Mouse (Mus musculus): ENCODE measurements around the gene Uvrag. TPM values are rescaled to one million over a fixed set of nuclear protein-coding genes. Genes with fewer than 3 reads are reported as not detected.
A peak's percentile ranks its signal among the peaks of the same experiment; 100 is the strongest.

The Uvrag gene
- polyA plus RNA-seq, 2 experiments = 9.8 to 16.2 TPM

DNA sequence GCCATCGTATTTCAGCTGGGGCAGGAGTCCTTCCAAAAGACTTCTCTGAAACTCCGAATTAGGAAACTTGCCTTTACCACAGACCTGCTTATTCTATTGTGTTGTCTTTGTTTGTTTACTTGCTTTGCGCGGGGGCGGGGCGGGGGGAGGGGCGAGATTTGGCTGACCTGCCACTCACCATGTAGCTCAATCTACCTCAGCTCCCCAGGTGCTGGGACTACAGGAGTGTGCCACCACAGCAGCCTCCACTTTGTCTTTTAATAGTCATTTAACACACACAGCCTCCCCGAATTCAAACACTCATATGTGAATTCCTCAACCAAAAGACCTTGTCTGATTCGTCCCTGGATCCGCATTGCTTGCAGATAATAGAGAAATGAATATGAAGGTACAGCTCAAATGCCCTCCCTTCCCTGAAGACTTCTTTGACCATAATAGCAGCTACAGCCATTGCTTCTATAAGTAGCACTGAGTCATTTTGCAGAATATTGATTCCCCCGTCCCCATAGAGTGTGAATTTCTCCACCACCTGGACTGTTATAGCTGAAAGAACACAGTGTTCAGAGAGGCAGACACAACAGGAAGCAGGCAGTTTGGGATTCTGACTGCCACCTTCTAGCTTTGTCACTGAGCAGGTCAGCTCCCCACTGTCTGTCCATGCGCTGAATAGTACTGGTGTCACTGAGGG is 1.1 kb upstream of the Uvrag start:
- Histone ChIP-seq H3K9ac (ENCODE audit: low read depth, low read length, severe bottlenecking) (peak overlapping the region; percentile 12), H3K9me3 (ENCODE audit: control insufficient read depth, low read length) (no peaks in the 10 kb centered on the region), H3K4me2 (replicated peaks; ENCODE audit: low read depth, low read length, severe bottlenecking) (peak overlapping the region; percentile 75), H3K27ac (replicated peaks; ENCODE audit: low read depth, low read length) (no peak overlapping the region), H3K36me3 (ENCODE audit: control insufficient read depth, insufficient read depth, low read length) (no peaks in the 10 kb centered on the region), H3K27me3 (ENCODE audit: control insufficient read depth, insufficient read depth, low read length) (no peaks in the 10 kb centered on the region), H3K4me3 (replicated peaks; ENCODE audit: low read length) (peak overlapping the region; percentile 99), H3K4me1 (ENCODE audit: control insufficient read depth, insufficient read depth, low read length) (peaks cover 12% of the 10 kb centered on the region)
- no peak for TF ChIP-seq POLR2A (IDR thresholded peaks at IDR 0.05; ENCODE audit: borderline replicate concordance, extremely low read depth, insufficient read depth, insufficient read length)
- DNase-seq (ENCODE audit: low spot score) (no peak), ATAC-seq (ENCODE audit: low FRiP score, low read depth) (no peak)
- 35% methylated on average over 12 of the region's 12 CpGs for WGBS

DNA sequence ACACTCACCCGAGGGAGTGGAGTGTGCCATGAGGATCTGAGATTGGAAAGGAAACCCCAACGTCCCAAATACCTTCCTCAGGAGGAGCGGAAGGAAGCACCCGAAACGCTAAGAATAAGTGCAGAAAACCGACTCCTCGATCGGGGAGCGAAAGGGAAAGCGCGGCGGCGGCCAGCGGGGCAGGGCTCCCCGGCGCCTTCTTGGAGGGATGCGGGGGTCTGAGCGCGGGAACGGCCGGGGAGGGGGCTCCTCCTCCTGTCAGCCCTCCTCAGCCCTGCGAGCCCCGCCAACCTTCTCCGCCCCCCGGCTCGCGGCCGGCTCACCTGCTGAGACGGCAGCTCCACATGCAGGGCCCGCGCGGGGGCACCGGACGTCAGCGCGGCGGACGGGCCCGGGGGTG is 430 bp downstream of the Uvrag start:
- H3K4me1 ChIP-seq (ENCODE audit: control insufficient read depth, insufficient read depth, low read length) = peaks cover 12% of the 10 kb centered on the region
- H3K27me3 ChIP-seq (ENCODE audit: control insufficient read depth, insufficient read depth, low read length) = no peaks in the 10 kb centered on the region
- peak overlapping the region; percentile 83 for H3K9ac ChIP-seq (ENCODE audit: low read depth, low read length, severe bottlenecking)
- H3K4me3 ChIP-seq (replicated peaks; ENCODE audit: low read length) = peak overlapping the region; percentile 99
- no peaks in the 10 kb centered on the region for H3K36me3 ChIP-seq (ENCODE audit: control insufficient read depth, insufficient read depth, low read length)
- peak overlapping the region; percentile 85 for H3K4me2 ChIP-seq (replicated peaks; ENCODE audit: low read depth, low read length, severe bottlenecking)
- WGBS = 1% methylated on average over 14 of the region's 39 CpGs
- TF ChIP-seq POLR2A (IDR thresholded peaks at IDR 0.05; ENCODE audit: borderline replicate concordance, extremely low read depth, insufficient read depth, insufficient read length) = no peak
- H3K9me3 ChIP-seq (ENCODE audit: control insufficient read depth, low read length) = no peaks in the 10 kb centered on the region
- DNase-seq (ENCODE audit: low spot score) (no peak), ATAC-seq (ENCODE audit: low FRiP score, low read depth) (no peak; the same call in 1 of the 2 replicates)
- H3K27ac ChIP-seq (replicated peaks; ENCODE audit: low read depth, low read length) = peak overlapping the region; percentile 72

DNA sequence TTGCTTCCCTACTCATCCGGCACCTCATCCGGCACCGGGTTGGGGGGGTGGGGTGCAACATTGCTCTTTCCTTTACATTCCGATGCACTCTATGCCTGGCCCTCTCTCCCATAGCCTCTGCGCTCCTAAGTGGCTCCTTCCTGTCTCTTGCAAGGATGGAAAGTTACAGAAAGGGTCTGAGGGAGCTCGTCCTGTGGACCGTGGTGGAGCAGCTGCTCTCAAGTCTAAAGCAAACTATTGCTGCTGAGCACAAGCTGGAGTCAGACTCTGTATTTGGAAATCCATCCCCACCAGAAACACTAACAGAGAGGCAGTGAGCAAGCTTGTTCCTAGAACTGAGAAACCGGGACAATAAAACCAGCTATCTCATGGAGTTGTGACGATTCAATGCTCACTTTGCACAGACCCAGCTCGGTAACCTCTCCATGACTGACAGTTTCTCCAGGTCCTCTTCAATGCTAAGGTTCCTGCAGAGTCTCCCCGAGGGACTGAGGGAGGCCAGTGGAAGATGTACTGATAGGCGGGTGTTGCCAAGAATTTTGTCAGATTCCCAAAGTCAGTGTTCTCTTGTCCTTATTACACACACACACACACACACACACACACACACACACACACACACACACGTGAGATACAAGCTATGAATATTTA is 975 bp downstream of the Uvrag start:
- 1% methylated on average over 13 of the region's 13 CpGs for WGBS
- ATAC-seq (ENCODE audit: low FRiP score, low read depth) = no peak

DNA sequence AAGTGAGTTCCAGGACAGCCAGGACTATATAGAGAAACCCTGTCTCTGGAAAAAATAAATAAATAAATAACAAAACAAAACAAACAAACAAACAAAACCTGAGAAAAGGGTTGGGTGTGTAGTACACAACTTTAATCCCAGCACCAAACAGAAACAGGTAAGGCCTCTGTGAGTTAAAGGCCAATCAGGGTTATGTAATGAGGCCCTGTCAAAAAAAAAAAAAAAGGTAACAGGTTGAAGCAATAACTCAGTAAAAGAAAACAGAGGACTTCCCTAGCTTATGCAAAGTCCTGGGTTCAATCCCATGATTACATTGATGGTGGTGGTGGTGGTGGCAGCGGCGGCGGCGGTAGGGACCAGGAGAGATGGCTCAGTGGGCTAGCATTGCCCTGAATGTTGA is 3.4 kb downstream of the Uvrag start:
- Histone ChIP-seq H3K4me1 (ENCODE audit: control insufficient read depth, insufficient read depth, low read length) (peaks cover 12% of the 10 kb centered on the region), H3K4me2 (replicated peaks; ENCODE audit: low read depth, low read length, severe bottlenecking) (no peak overlapping the region), H3K4me3 (replicated peaks; ENCODE audit: low read length) (no peak overlapping the region), H3K9me3 (ENCODE audit: control insufficient read depth, low read length) (no peaks in the 10 kb centered on the region), H3K9ac (ENCODE audit: low read depth, low read length, severe bottlenecking) (no peak overlapping the region), H3K36me3 (ENCODE audit: control insufficient read depth, insufficient read depth, low read length) (no peaks in the 10 kb centered on the region), H3K27ac (replicated peaks; ENCODE audit: low read depth, low read length) (no peak overlapping the region), H3K27me3 (ENCODE audit: control insufficient read depth, insufficient read depth, low read length) (no peaks in the 10 kb centered on the region)
- ATAC-seq (ENCODE audit: low FRiP score, low read depth) (no peak), DNase-seq (ENCODE audit: low spot score) (no peak)
- 100% methylated on average over 4 of the region's 4 CpGs for WGBS
- TF ChIP-seq POLR2A (IDR thresholded peaks at IDR 0.05; ENCODE audit: borderline replicate concordance, extremely low read depth, insufficient read depth, insufficient read length) = no peak

More for the DNA sequence above, 975 bp downstream of the Uvrag start:
- Histone ChIP-seq H3K4me2 (replicated peaks; ENCODE audit: low read depth, low read length, severe bottlenecking) (peak overlapping the region; percentile 85), H3K27ac (replicated peaks; ENCODE audit: low read depth, low read length) (peak overlapping the region; percentile 72), H3K9me3 (ENCODE audit: control insufficient read depth, low read length) (no peaks in the 10 kb centered on the region), H3K9ac (ENCODE audit: low read depth, low read length, severe bottlenecking) (peak overlapping the region; percentile 83), H3K4me3 (replicated peaks; ENCODE audit: low read length) (peak overlapping the region; percentile 99), H3K36me3 (ENCODE audit: control insufficient read depth, insufficient read depth, low read length) (no peaks in the 10 kb centered on the region), H3K4me1 (ENCODE audit: control insufficient read depth, insufficient read depth, low read length) (peaks cover 12% of the 10 kb centered on the region), H3K27me3 (ENCODE audit: control insufficient read depth, insufficient read depth, low read length) (no peaks in the 10 kb centered on the region)
- TF ChIP-seq POLR2A (IDR thresholded peaks at IDR 0.05; ENCODE audit: borderline replicate concordance, extremely low read depth, insufficient read depth, insufficient read length) = no peak
- no peak for DNase-seq (ENCODE audit: low spot score)

DNA sequence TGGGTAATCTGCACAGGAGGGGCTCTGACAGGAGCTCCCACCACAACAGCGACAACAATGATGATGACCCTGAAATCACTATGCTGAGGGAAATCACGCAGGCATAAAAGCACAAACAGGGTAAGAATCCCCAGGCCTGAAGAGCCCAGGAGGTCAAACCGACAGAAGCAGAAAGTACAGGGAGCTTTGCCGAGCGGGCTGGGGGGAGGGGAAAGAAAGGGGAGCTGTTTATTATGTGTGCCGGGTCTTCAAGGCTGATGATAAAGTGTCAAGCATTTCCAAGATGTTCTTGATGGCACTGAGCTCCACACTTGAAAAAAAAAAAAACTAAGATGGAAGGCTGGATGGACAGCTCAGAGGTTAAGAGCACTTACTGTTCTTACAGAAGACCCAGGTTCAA is 4.2 kb downstream of the Uvrag start:
- 52% methylated on average over 6 of the region's 6 CpGs for WGBS
- Histone ChIP-seq H3K27ac (replicated peaks; ENCODE audit: low read depth, low read length) (no peak overlapping the region), H3K27me3 (ENCODE audit: control insufficient read depth, insufficient read depth, low read length) (no peaks in the 10 kb centered on the region), H3K9ac (ENCODE audit: low read depth, low read length, severe bottlenecking) (no peak overlapping the region), H3K4me3 (replicated peaks; ENCODE audit: low read length) (no peak overlapping the region), H3K4me2 (replicated peaks; ENCODE audit: low read depth, low read length, severe bottlenecking) (no peak overlapping the region), H3K4me1 (ENCODE audit: control insufficient read depth, insufficient read depth, low read length) (peaks cover 12% of the 10 kb centered on the region), H3K9me3 (ENCODE audit: control insufficient read depth, low read length) (no peaks in the 10 kb centered on the region), H3K36me3 (ENCODE audit: control insufficient read depth, insufficient read depth, low read length) (no peaks in the 10 kb centered on the region)
- ATAC-seq (ENCODE audit: low FRiP score, low read depth) (no peak), DNase-seq (ENCODE audit: low spot score) (no peak)
- TF ChIP-seq POLR2A (IDR thresholded peaks at IDR 0.05; ENCODE audit: borderline replicate concordance, extremely low read depth, insufficient read depth, insufficient read length) = no peak
